Mouse (Mus musculus) megakaryocyte-erythroid progenitor cell, adult 5-6 weeks (primary cell): Measurements from ENCODE around the gene Gm49387. TPM values are rescaled to one million over a fixed set of nuclear protein-coding genes. Genes with fewer than 3 reads are reported as not detected.

Source experiments
- ATAC-seq: replicated peaks from 2 replicates; pipeline ENCODE4 v1.8.0; 2016; ENCODE audit warnings: mild to moderate bottlenecking, inconsistent platforms; ENCODE audit not compliant: severe bottlenecking, poor library complexity, low FRiP score, low TSS enrichment
- total RNA-seq, 2 experiments: library from RNA; stranded (forward) in 1 of 2; stranded (reverse) in 1 of 2; fragments of 200-1000, 215-1000 nt in 1 of 2; fragments of >200 nt in 1 of 2; fragmentation: Nextera tagmentation in 1 of 2; gene quantifications; 2 replicates each; pipeline ENCODE4 v1.2.3; 2014 to 2017

The Gm49387 gene
- total RNA-seq, 2 experiments from 2014 or later: not detected

- no peak for ATAC-seq
Measured at GRCm38 (mm10) chr14:31555963-31556434, 84.7 kb downstream of the Gm49387 start.

GRCm38 (mm10) chr14:31555021-31555420, 85.7 kb downstream of the Gm49387 start:
- no peak for ATAC-seq

GRCm38 (mm10) chr14:31543885-31544442, 96.7 kb downstream of the Gm49387 start:
- ATAC-seq: no peak

- ATAC-seq: no peak
Measured at GRCm38 (mm10) chr14:31537298-31537697, 103.4 kb downstream of the Gm49387 start.

DNA sequence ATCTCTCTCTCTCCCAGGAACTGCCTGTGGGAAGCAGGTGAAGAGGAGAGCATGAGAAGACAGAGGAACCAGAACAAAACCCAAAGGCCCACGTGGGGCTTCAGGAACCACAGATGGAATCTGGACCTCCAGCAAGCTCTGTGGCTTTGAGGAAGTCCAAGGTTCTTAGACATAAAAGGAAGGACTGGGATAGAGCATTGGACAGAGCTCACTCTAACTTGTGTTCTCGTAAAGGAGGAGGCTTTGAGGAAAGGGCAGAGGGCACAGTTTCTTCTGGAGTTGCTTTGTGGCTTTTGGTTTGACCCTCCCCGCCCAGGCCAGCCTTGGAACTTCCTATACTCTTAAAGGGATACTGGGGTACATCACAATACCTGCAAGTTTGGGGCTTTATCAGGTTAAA, 108.0 kb downstream of the Gm49387 start:
- no peak for ATAC-seq

- ATAC-seq: 0 out of 2 replicates have a peak, but pooled peaks have one; percentile 37
Measured at GRCm38 (mm10) chr14:31531506-31532148, 109.1 kb downstream of the Gm49387 start.

DNA sequence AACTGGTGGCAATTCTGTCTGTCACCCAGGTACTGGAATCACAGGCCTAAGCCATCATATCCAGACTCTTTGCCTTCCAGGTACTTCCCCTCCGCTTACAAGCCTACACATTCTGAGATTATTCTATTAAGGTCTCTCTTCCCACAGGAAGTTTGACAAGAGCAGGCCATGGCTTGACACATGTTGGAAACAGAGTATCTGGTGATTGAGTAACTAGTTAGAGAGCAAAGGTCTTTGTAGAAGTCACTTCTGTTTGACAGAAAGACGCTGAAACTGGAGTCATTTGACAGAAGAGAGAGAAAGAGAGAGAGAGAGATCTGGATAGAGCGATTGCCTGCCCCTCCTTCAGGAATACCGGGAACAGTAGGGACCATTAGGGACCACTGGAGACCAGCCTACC, 109.8 kb downstream of the Gm49387 start:
- ATAC-seq: no peak

DNA sequence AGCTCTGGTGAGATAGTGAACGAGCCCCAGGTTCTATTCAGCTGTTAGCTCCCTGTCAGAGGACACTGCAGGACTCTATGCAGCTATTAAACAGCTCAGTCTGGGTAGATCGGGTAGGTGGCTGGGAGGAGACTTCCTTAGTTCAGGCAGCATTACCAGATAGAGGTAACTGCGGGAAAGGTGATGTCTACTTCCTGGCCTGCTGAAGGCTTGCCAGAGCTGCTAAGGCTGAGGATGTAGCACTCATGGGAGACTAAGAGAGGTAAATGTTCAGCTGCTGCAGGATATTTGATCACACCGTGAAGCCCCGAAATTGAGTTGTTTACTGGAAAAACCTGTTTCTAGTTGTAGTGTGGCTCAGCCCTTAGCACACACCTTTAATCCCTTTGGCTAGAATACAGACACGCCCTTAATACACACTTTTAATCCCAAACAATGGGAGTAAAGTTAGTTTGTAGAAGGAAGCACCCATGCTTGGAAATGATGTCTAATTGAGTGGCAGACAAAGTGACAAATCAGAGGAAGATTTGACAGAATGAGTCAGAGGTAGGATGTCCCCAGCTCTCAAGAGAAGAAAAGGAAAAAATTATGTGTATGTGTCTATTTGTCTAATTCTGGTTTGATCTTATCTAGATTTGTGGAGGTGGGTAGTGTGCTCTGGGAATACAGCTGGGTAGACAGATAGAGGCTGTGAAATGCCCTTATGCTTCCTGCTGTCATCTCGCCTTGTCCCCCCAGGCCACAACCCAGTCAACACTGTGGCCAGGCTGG, 115.5 kb downstream of the Gm49387 start:
- no peak for ATAC-seq

- ATAC-seq: no peak
Measured at GRCm38 (mm10) chr14:31521318-31521717, 119.4 kb downstream of the Gm49387 start.

DNA sequence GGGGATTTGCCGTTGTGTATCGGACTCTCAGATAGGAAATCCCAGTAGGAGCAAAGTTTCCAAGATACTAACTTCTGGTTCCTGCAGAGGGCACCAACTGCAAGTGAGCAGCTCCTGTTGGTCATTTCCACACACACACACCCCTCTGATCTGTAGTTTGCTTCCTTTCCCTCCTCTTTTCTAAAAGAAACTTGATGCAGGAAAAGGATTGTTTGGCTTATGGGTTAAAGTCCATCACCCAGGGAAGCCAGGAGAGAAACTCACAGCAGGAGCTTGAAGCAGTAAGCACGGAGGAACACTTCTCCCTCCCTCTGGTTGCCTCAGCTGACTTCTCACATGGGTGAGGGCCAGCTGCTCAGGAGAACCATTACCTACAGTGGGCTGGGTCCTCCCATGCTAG, 121.5 kb downstream of the Gm49387 start:
- ATAC-seq: no peak

DNA sequence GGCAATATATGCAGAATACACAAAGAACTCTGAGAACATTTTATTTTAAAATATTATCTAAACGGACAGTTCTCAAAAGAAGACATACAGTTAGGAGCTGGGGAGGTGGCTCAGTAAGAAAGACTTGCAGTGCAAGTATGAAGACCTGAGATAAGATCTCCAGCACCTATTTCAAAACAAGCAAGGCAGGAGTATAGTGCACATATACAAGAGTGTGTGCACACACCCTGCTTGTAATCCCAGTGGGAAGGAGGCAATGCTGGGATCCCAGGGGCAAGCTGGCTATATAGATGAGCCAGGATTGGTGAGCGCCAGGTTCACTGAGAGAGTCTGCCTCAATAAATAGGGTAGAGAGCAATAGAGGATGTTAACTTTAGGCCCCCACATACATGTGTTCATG, 124.8 kb downstream of the Gm49387 start:
- ATAC-seq: no peak

GRCm38 (mm10) chr14:31510322-31510721, 130.4 kb downstream of the Gm49387 start:
- no peak for ATAC-seq

DNA sequence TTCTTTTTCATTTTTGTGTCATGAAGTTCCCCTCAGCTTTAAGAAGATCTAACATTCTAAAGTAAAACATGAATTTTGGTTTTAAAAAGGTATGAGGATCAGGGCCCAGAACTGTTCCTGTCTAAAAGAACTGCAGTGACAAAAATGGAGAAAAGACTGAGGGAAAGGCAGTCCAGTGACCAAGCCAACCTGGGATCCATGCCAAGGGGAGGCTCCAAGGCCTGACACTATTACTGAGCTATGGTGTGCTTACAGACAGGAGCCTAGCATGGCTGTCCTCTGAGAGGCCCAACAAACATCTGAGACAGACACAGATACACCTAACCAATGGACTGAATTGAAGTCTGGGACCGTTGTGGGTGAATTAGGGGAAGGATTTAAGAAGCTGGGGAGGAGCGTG, 130.8 kb downstream of the Gm49387 start:
- ATAC-seq: no peak

DNA sequence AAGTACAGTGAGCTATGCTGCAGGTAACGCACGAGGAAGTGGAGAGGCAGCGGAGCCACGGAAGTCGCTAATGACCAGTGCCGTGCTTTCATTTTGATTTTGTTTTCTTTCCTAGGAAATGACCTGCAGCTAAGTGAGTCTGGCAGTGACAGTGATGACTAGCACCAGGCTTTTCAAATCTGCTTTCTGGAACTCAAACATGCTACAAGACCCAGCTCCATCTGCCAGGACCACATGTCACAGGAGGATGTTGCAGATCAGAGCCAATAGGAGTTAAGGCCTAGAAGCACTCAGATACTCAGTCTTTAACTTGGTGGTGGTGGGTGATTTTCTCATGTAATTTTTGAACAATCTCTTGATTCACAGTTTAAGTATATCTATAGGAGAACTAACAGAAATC, 134.2 kb downstream of the Gm49387 start:
- no peak for ATAC-seq

DNA sequence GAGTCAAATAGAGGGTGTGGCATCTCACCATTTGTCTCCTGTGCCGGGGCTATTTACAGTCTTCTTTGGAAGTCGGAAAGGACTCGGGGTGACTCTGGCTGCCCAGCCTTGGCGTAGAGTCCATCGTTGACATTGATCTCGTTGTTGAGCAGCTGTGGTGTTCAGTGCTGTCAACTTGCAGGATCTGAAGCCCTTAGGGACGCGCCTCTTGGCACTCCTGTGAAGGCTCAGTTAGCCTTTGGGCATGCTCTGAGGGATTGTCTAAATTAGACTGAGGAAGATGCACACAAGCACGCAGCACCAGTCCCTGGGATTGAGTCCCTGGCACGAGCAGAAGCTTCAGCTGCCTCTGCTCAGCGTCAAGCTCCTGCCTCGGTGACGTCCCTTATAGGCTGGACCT, 137.3 kb downstream of the Gm49387 start:
- ATAC-seq: no peak

Other genes with a start within 250 kb of the Gm49387 start
- 1.1 and 2.3 TPM in 2 replicates for gene Sh3bp5, start 204.8 kb downstream of the Gm49387 start, total RNA-seq (2014; fragmentation: Nextera tagmentation)
- 1.1 and 1.3 TPM in 2 replicates for gene Sh3bp5, start 204.8 kb downstream of the Gm49387 start, total RNA-seq (2017)
- gene Eaf1, start 146.5 kb downstream of the Gm49387 start, total RNA-seq (2014; fragmentation: Nextera tagmentation): 40.1 and 42.9 TPM in 2 replicates
- 23.8 and 24.5 TPM in 2 replicates for gene Eaf1, start 146.5 kb downstream of the Gm49387 start, total RNA-seq (2017)
- 32.3 and 35.0 TPM in 2 replicates for gene Mettl6, start 145.8 kb downstream of the Gm49387 start, total RNA-seq (2014; fragmentation: Nextera tagmentation)
- 47.2 and 79.6 TPM in 2 replicates for gene Mettl6, start 145.8 kb downstream of the Gm49387 start, total RNA-seq (2017)
- 0.76 TPM in 1 of 2 replicates, not detected in the other for gene Colq, start 49.5 kb downstream of the Gm49387 start, total RNA-seq (2014; fragmentation: Nextera tagmentation)
- not detected in 2 replicates for gene Colq, start 49.5 kb downstream of the Gm49387 start, total RNA-seq (2017)
- 5.4 and 10.4 TPM in 2 replicates for gene Btd, start 150 bp upstream of the Gm49387 start, total RNA-seq (2014; fragmentation: Nextera tagmentation)
- gene Btd, start 150 bp upstream of the Gm49387 start, total RNA-seq (2017): 5.6 and 7.4 TPM in 2 replicates
- 5.2 and 13.0 TPM in 2 replicates for gene Hacl1, start 408 bp upstream of the Gm49387 start, total RNA-seq (2014; fragmentation: Nextera tagmentation)
- 15.4 and 29.6 TPM in 2 replicates for gene Hacl1, start 408 bp upstream of the Gm49387 start, total RNA-seq (2017)
- 37.4 and 46.6 TPM in 2 replicates for gene Ankrd28, start 189.8 kb upstream of the Gm49387 start, total RNA-seq (2014; fragmentation: Nextera tagmentation)
- 27.0 and 42.7 TPM in 2 replicates for gene Ankrd28, start 189.8 kb upstream of the Gm49387 start, total RNA-seq (2017)